Mouse (Mus musculus) layer of hippocampus, postnatal 25 days (tissue): Measurements from ENCODE around the gene Btbd35f4. TPM values are rescaled to one million over a fixed set of nuclear protein-coding genes. Genes with fewer than 3 reads are reported as not detected.
"Not testable (repeated sequence)": the region's sequence is repeated elsewhere in the genome, so short reads cannot be mapped to it uniquely, and the experiment has no call there.

Experiments used
- DNase-seq, 2 experiments: peaks; one replicate each; pipeline ENCODE4 v3.0.0; 2022; ENCODE audit warnings: mixed read lengths in 2 of 2, low spot score in 1 of 2; ENCODE audit errors: extremely low spot score in 1 of 2
- total RNA-seq, 2 experiments: library from RNA; stranded (reverse); gene quantifications; 2 replicates each; pipeline ENCODE4 v1.2.3; 2021

Btbd35f4 gene
- total RNA-seq, result not detected

DNA sequence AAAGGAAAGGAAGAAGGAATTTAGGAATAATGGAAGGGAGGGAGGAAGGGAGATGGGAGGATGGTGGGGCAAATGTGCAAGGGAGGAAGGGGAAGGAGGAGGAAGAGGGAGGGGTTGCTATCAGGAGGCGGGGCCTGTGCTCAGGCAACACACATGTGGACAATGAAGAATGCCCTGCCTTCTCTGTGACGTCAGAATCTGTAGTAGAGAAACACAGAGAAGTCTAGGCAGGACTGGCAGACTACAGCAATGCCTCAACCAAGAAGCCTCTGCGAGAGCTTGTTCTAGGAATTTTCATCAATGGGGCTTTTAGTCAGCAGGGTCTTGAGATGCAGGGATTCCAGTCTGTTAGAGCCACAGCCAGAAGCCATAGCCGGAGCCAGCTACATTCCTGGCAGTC is at the start of gene Btbd35f4:
Gene Btbd35f4 (plus strand): TSS at position 301 of the 400 bp plus-strand sequence.
- not testable (repeated sequence) for DNase-seq

GRCm38 (mm10) chrX:4840016-4840415 is 39.7 kb downstream of the Btbd35f4 start:
- DNase-seq, result not testable (repeated sequence)

Other genes starting within 250 kb of the Btbd35f4 start
- gene Btbd35f27, start 151.6 kb downstream of the Btbd35f4 start, total RNA-seq, result not detected